8 mouse cellular contexts compared by ENCODE assay signal in the genomic region with DNA sequence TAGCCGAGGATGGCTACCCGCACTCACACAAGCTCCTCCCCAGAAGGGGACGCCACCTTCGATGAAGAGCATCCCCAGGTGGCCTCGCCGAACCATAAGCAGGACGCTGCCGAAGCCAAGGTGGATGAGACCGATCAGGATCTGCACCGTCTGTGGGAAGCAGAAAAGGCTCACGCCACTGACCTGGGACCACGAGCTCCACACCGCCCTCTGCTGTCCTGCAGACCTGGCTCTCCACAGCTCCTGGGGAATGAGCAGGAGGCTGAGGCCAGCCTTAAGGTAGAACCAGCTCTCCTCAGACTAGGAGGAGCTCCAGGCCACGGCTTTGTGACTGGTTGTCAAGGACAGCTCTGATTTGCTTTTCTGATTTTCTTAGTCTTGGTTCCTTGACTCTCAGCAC. TPM values are rescaled to one million over a fixed set of nuclear protein-coding genes. Genes with fewer than 3 reads are reported as not detected.
DNase-seq lines count a peak whose midpoint lies in the region; ATAC-seq lines count a peak whose summit lies in the region.
"Had no signal": no experiment of that assay in that cellular context is flagged by ENCODE, and none has a peak within 500 bp of the region (broad histone marks: within the 10 kb centered on the region; RNA-seq: fewer than 3 reads in every experiment).

No protein-coding gene starts in this region.

- DNase-seq in right cerebral cortex, adult 18-20 months, result peak; percentile 18
- no peak for DNase-seq in right cerebral cortex, postnatal 10 days (ENCODE audit: low spot score in 2 of 2)
- DNase-seq in adrenal gland, postnatal 36 days, result peak; percentile 63 to 79
- peak; percentile 50 for DNase-seq in lung, postnatal 25 days (ENCODE audit: low spot score)
- peak; percentile 34 for DNase-seq in thymus, postnatal 25 days

- no peaks in the 10 kb centered on the region for H3K9me3 ChIP-seq in forebrain, embryonic 13.5 days (replicated peaks)
- no peaks in the 10 kb centered on the region for H3K9me3 ChIP-seq in kidney, embryonic 14.5 days (ENCODE audit: control insufficient read depth, low read length)

- no peaks in the 10 kb centered on the region for H3K27me3 ChIP-seq in forebrain, embryonic 13.5 days
- H3K27me3 ChIP-seq in kidney, embryonic 14.5 days (ENCODE audit: control insufficient read depth, insufficient read depth, low read length), result no peaks in the 10 kb centered on the region

- no peak for ATAC-seq in forebrain, embryonic 13.5 days
- no peak for ATAC-seq in kidney, embryonic 14.5 days (ENCODE audit: low FRiP score, low TSS enrichment)

- no peaks in the 10 kb centered on the region for H3K4me1 ChIP-seq in forebrain, embryonic 13.5 days
- no peaks in the 10 kb centered on the region for H3K4me1 ChIP-seq in kidney, embryonic 14.5 days (ENCODE audit: control insufficient read depth, insufficient read depth, low read length)

- H3K9ac ChIP-seq in forebrain, embryonic 13.5 days, result no peak overlapping the region
- peak overlapping the region; percentile 31; the same call in 1 of the 2 replicates for H3K9ac ChIP-seq in kidney, embryonic 14.5 days (ENCODE audit: low read depth, low read length)

- H3K27ac ChIP-seq in forebrain, embryonic 13.5 days, result no peak overlapping the region
- no peak overlapping the region for H3K27ac ChIP-seq in kidney, embryonic 14.5 days (ENCODE audit: low read depth, low read length)

- WGBS in forebrain, embryonic 13.5 days, result 34% methylated on average over 14 of the region's 14 CpGs
- 24% methylated on average over 14 of the region's 14 CpGs for WGBS in kidney, embryonic 14.5 days

- H3K4me2 ChIP-seq in forebrain, embryonic 13.5 days, result peak overlapping the region; percentile 19
- H3K4me2 ChIP-seq in kidney, embryonic 14.5 days (replicated peaks; ENCODE audit: low read depth, low read length), result no peak overlapping the region; the same call in 1 of the 2 replicates

- H3K4me3 ChIP-seq in forebrain, embryonic 13.5 days, result no peak overlapping the region
- H3K4me3 ChIP-seq in kidney, embryonic 14.5 days (ENCODE audit: low read length), result no peak overlapping the region

- no peaks in the 10 kb centered on the region for H3K36me3 ChIP-seq in forebrain, embryonic 13.5 days (ENCODE audit: poor library complexity, severe bottlenecking)
- no peaks in the 10 kb centered on the region for H3K36me3 ChIP-seq in kidney, embryonic 14.5 days (ENCODE audit: control insufficient read depth, insufficient read depth, low read length)

RNA-seq across cellular contexts. Expression of gene Ms4a10, which starts 8.7 kb away (rescaled TPM):
- total RNA-seq in adrenal gland, postnatal 36 days (2021), result 10 to 100 TPM in 1 of 2 experiments, under 1 TPM in 1; 0.73 to 23.5 TPM
- polyA plus RNA-seq in forebrain, embryonic 13.5 days (2015; fragmentation: Nextera tagmentation; extraction: Ambion mirVana), result not detected in 2 replicates
- not detected in 2 replicates for polyA plus RNA-seq in kidney, embryonic 14.5 days (2014; fragmentation: Nextera tagmentation; extraction: Ambion mirVana)
- polyA plus RNA-seq: frontal cortex, adult 2 months had no signal

RNA-seq across cellular contexts. Expression of gene Ms4a15, which starts 9.9 kb away (rescaled TPM):
- not detected for total RNA-seq in adrenal gland, postnatal 36 days (2021)
- polyA plus RNA-seq in forebrain, embryonic 13.5 days (2015; fragmentation: Nextera tagmentation; extraction: Ambion mirVana), result not detected in 2 replicates
- polyA plus RNA-seq in kidney, embryonic 14.5 days (2014; fragmentation: Nextera tagmentation; extraction: Ambion mirVana), result not detected in 2 replicates

RNA-seq across cellular contexts. Expression of gene Ccdc86, which starts 34.1 kb away (rescaled TPM):
- 10 to 100 TPM; 16.8 to 18.4 TPM for total RNA-seq in adrenal gland, postnatal 36 days (2021)
- polyA plus RNA-seq in forebrain, embryonic 13.5 days (2015; fragmentation: Nextera tagmentation; extraction: Ambion mirVana), result 21.2 and 22.9 TPM in 2 replicates
- polyA plus RNA-seq in kidney, embryonic 14.5 days (2014; fragmentation: Nextera tagmentation; extraction: Ambion mirVana), result 26.0 and 32.7 TPM in 2 replicates

RNA-seq across cellular contexts. Expression of gene Ms4a18, which starts 34.7 kb away (rescaled TPM):
- not detected for total RNA-seq in adrenal gland, postnatal 36 days (2021)
- not detected in 2 replicates for polyA plus RNA-seq in forebrain, embryonic 13.5 days (2015; fragmentation: Nextera tagmentation; extraction: Ambion mirVana)
- not detected in 2 replicates for polyA plus RNA-seq in kidney, embryonic 14.5 days (2014; fragmentation: Nextera tagmentation; extraction: Ambion mirVana)
- polyA plus RNA-seq: frontal cortex, adult 2 months had no signal

RNA-seq across cellular contexts. Expression of gene Ptgdr2, which starts 46.2 kb away (rescaled TPM):
- total RNA-seq in adrenal gland, postnatal 36 days (2021), result not detected
- polyA plus RNA-seq in forebrain, embryonic 13.5 days (2015; fragmentation: Nextera tagmentation; extraction: Ambion mirVana), result 0.06 and 0.17 TPM in 2 replicates
- polyA plus RNA-seq in kidney, embryonic 14.5 days (2014; fragmentation: Nextera tagmentation; extraction: Ambion mirVana), result not detected in 2 replicates

Comparison
In these comparisons a context has a peak if more than half of its experiments do, and no peak if none do; other contexts are left out.
1. DNase-seq: peak in right cerebral cortex, adult 18-20 months (single experiment), adrenal gland, postnatal 36 days (2 of 2), lung, postnatal 25 days (single experiment) and thymus, postnatal 25 days (single experiment); none in right cerebral cortex, postnatal 10 days (0 of 2).